Mouse (Mus musculus) frontal cortex, adult (tissue): ENCODE measurements around the gene Tent4b.

Experiments
- ATAC-seq: cut with Nextera tagmentation; 2 replicates; pipeline ENCODE4 v1.9.2; 2017; ENCODE audit warnings: mild to moderate bottlenecking, moderate library complexity, mixed read lengths; ENCODE audit not compliant: low TSS enrichment

Tent4b gene

GRCm38 (mm10) chr8:88301589-88302437 is 102.8 kb downstream of the Tent4b start:
- no peak for ATAC-seq

- no peak for ATAC-seq
Observed at GRCm38 (mm10) chr8:88305814-88306213, 106.8 kb downstream of the Tent4b start.

- ATAC-seq = no peak
Observed at GRCm38 (mm10) chr8:88306511-88306910, 107.5 kb downstream of the Tent4b start.

GRCm38 (mm10) chr8:88307736-88308135 is 108.7 kb downstream of the Tent4b start:
- ATAC-seq = no peak
